Mouse (Mus musculus): ENCODE results near the gene Vmn2r62.
"Not testable (repeated sequence)": the region's sequence is repeated elsewhere in the genome, so short reads cannot be mapped to it uniquely, and the experiment has no call there.

Gene Vmn2r62

GRCm38 (mm10) chr7:42793425-42793824 is at the start of gene Vmn2r62:
Vmn2r62 (minus strand) TSS chr7:42793525.
- DNase-seq = not testable (repeated sequence)

- not testable (repeated sequence) for DNase-seq
Measured at GRCm38 (mm10) chr7:42838366-42838765, 45.0 kb upstream of the Vmn2r62 start.

GRCm38 (mm10) chr7:42832221-42832620 is 38.9 kb upstream of the Vmn2r62 start:
- no peak for DNase-seq

GRCm38 (mm10) chr7:42749836-42750235 is 43.5 kb downstream of the Vmn2r62 start:
- DNase-seq = no peak

GRCm38 (mm10) chr7:42738536-42739210 is 54.7 kb downstream of the Vmn2r62 start:
- no peak for DNase-seq

GRCm38 (mm10) chr7:42726917-42727316 is 66.4 kb downstream of the Vmn2r62 start, which contains the start of gene Gm17067:
Gm17067 (minus strand) TSS chr7:42727017.
- DNase-seq = not testable (repeated sequence)

Measured in retina, postnatal 1 day (tissue).